Mouse (Mus musculus): Measurements from ENCODE around the gene Efnb2.

Efnb2 gene

GRCm38 (mm10) chr8:8611928-8612327 is 49.1 kb downstream of the Efnb2 start:
- no peak for DNase-seq

GRCm38 (mm10) chr8:8609791-8610190 is 51.3 kb downstream of the Efnb2 start:
- no peak for DNase-seq

GRCm38 (mm10) chr8:8609141-8609540 is 51.9 kb downstream of the Efnb2 start:
- DNase-seq: no peak

DNA sequence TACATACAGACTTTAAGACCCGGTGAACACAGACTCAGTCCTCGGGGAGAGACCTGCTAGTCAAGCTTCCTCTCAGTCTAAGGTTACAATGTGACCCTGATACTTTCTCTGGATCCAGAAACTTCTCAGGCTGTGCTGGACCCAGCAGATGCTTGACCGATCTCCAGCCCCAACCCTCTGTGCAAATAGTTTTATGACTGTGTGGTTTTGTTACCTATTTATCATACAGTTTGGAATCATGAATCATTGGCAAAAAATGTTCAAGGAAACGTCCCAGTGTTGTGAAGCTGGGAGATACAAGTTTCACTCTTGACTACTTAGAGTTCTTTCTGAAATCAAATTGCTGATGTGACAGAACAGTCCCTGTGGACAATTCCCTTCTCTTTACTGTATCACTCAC is 55.4 kb downstream of the Efnb2 start:
- DNase-seq: no peak

- DNase-seq: no peak
Measured at GRCm38 (mm10) chr8:8603875-8604274, 57.2 kb downstream of the Efnb2 start.

DNA sequence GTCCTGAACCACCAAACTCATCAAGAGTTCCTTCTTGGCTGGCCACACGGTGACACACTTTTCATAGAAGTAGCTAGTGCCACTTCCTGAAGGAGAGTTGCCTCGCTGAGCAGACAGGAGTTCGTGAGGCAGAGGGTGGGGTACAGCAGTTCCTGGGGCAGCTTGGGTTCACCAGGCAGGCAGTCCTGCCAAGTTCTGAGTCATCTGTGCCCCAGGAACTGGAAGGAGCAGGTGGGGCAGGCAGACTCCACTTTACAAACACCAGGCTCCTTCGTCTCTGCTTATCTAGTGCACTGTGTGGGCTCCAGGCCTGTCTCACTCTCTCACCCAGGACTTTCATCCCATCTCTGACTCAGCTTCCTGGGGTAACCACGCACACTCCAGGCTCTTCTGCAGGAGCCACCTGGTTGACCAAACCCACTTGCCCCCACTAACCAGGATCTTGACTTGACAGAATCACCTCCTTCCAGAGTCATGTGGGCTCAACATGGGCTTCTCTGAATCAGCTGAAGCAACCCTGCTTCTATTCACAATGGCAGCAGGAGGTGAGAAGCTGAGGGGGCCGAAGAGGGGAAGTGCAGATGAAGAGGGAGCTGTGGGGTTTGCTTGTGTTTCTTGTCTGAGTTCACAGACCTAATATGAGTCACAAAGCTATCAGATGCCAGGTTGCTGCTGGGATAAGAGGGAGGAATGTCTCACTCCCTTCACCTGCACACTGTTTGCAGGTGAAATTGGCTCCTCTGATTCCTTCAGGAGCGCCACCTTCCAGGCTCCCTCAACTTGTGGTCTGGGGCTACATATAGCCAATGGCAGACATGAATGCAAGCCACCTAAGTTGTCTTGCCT is 58.2 kb downstream of the Efnb2 start:
- no peak for DNase-seq

DNA sequence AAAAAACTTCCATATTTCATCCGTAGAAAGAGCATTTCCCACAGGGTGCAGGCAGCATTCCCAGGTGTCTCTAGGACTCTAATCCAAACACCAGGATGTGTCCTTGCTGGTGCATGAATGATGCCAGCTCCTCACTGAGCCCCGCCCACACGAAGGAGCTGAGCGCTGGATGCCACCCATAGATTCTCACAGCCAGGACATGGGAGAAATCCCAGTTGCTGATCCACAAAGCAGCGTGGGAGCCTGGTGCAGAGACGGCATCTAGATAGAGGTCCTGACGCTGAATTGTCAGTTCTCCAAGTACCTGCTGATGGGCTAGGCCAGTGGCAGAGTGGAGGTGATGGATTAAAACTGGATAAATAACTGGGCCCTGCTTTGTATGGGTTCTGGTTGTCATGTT is 61.1 kb downstream of the Efnb2 start:
- no peak for DNase-seq

DNA sequence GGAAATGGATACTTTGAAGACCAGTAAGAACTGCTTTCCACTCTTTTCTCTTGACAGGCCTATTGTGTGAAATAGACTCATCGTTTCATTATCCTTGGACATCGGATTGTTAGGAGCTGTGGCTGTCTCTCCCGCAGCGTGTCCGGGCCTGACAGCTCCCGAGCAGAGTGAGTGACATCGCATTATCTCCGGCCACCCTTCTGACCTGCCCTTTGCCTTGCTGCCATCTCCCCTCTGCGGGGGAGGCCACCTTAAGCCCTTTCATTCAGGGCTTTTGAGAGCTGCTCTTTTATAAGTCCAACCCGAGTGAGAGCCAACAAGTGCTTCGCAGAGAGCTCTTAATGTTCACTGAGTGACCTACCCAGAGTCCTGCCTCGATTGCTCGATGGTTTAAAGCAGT is 63.6 kb downstream of the Efnb2 start:
- no peak for DNase-seq

- DNase-seq: no peak
Measured at GRCm38 (mm10) chr8:8595831-8596611, 65.0 kb downstream of the Efnb2 start.

DNA sequence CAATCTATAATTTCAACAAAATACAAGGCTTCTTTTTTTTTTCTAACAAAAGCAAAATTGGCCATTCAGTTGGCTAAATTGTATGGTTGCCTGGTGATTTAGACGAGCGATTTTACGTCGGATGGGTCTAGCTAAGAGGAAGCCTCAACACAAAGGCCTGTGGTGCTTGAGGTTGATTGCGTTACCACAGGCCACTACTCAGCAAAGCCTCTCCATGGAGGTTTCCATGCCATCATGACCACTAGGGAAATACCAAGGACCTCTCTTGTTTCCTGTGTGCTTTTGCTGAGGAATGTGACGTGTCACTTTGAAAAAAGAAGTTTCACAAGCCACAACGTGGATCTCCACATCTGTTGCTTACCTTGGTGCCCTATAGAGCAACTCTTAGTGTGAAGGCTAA is 67.2 kb downstream of the Efnb2 start:
- no peak for DNase-seq

DNA sequence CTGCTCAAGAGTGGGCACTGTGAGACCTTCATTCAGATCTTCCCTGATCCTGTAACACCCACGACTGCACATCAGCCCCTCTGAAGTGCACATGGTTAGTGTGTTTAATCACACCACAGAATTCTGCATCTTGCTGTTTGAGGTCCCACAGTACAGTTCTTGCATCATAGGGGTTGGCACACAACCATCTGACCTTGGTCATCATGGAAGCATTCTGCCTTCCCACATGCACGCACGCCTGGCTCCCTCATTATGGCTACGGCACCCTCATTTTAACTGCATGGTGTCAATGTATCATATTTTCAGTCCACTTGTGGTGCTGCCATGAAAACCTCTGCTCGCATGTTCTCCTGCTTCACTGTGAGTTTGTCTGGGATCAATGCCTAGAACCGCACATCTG is 67.7 kb downstream of the Efnb2 start:
- no peak for DNase-seq

GRCm38 (mm10) chr8:8592331-8592730 is 68.7 kb downstream of the Efnb2 start:
- no peak for DNase-seq

DNA sequence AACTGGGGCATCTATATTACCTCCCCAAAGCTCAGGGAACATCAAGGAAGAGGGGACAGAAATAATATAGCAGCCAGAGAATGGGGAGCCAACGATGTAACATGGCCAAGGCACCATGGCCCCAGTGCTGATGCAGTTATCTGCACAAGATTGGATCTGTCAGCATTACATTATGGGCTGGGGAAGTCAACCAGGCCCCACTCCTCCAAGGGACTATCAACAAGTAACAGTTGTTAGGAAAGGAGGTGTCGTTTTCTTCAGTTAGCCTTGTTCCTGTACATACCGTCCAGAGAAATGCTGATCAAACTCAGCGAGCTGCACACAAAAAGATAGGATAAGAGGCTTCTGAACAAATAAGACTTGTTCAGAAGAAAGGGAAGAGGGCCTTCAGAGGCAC is 77.1 kb downstream of the Efnb2 start:
- DNase-seq: no peak

DNA sequence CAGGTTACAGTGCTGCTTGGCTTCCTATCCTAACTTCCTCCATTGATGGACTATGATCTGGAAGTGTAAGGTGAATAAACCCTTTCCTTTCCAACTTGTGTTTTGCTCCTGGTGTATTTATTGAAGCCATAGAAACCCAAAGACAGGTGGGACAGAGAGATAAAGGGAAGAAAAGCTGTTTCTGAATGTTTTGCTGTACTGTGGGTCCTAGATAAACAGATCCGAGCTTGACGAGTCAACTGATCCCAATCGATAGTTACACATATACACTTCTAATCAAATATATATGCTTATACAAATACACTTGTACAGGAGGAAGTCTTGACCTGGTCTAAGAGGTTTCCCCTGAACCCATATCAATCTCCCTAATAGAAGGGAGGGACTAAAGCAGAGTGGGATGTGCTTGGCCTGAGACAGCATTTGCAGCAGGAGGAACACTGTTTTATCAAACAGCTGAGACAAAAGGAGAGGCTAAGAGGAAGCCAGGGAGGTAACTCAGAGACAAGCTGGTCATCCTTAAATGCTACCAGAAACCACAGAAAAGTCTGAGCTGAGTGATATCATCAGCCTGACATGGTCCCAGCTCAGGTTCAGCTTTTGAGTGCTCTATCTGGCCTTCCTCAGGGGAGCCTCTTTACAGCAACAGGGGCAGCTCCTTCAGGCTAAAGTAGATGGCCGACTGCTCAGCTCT is 77.6 kb downstream of the Efnb2 start:
- no peak for DNase-seq

GRCm38 (mm10) chr8:8577770-8578303 is 83.2 kb downstream of the Efnb2 start:
- DNase-seq: no peak

GRCm38 (mm10) chr8:8576833-8577232 is 84.2 kb downstream of the Efnb2 start:
- no peak for DNase-seq

- no peak for DNase-seq
Measured at GRCm38 (mm10) chr8:8576286-8576685, 84.8 kb downstream of the Efnb2 start.

DNA sequence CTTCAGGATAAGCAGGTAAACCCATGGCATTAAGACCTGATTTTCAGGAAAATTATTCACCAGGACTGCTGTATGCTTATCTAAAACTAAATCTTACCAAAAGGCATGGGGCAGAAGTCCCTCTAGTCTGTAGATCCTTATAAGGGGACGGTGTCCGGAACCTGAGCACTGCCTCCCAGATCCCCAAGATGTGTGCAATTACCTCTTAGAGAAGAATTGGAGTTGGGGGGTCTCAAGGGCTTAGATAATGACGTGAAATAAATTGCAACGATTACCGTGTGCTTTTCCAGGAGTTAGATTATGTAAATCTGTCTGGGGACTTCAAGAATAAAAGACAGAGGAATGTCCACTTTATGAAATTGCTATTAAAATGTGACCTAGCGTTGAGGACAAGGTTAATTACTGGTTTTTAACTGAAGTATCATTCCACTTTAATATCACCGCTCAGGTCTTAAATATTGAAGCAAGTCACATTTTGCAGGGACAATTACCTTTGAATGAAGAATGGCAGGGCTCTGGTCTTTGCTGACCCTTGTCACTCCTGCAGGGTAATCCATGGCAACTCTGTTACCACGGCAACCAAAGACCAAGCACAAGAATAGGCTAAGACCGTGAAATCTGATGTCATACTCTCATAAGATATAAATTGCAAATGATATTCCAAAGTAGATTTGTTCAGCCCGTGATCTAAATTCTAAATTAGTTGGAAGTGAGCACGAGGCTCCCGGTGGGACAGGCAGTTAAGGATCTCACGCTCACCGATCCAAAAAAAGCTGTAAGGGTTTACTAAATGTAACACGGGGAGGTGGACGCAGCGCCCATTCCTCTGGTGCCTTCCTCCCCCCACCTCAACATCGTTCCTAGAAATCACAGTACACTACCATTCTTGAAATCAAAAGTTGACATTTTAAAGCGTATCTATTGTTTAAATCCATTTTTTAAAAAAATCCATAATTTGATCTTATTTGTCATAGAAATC is 86.2 kb downstream of the Efnb2 start:
- no peak for DNase-seq

GRCm38 (mm10) chr8:8572272-8572671 is 88.8 kb downstream of the Efnb2 start:
- DNase-seq: no peak

DNA sequence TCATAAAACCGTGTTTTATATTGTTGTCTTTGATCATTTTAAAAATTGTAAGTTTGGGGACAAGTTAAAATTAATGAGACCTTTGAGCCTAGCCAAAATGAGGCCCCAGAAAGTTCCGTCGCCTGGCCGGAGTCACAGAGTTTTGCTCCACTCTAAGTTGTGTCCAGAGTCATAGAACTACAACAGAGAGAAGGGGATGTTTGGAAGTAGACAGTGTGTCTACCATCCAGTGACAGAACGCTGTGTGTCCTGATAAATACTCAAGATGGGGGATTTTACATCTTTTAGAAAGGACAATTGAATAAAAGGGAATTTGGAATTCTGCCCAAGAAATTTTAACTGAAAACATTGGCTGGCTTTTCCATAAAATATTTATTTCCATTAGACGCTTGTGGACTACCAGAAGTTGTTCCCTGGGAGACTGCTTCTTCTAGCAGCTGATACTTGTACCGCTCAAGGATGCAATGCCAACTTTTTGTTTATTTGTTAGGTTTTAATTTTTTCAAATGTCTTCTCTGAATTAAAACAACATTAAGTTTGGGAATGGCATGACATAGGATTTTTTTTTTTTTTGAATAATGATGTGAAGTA is 89.3 kb downstream of the Efnb2 start:
- DNase-seq: no peak

GRCm38 (mm10) chr8:8569280-8569679 is 91.8 kb downstream of the Efnb2 start:
- no peak for DNase-seq

Measured in right cerebral cortex, postnatal 25 days (tissue).